Mouse (Mus musculus) intestine, embryonic 16.5 days (tissue): ENCODE measurements at regions not wholly inside any gene's neighbourhood (a gene's known extent, or its start where the extent isn't known, plus 50 kb on each side); places are given as distances from the start of the nearest gene placed in this dataset.
"Not testable (repeated sequence)": the region's sequence is repeated elsewhere in the genome, so short reads cannot be mapped to it uniquely, and the experiment has no call there.

Experiments used
- ATAC-seq: fragments of 200-750 bp; cut with Nextera tagmentation; 2 replicates; pipeline ENCODE4 v1.8.0; 2017; ENCODE audit warnings: moderate TSS enrichment, moderate library complexity
- H3K27ac ChIP-seq: fragments of 300-500 bp; sonication (generic); 2 replicates; pipeline ENCODE4 v1.5.1; 2014; ENCODE audit warnings: mild to moderate bottlenecking, low read length
- H3K27me3 ChIP-seq: fragments of 300-500 bp; sonication (generic); replicated peaks from 2 replicates; pipeline ENCODE4 v1.6.1; 2014; ENCODE audit warnings: low read length, control low read depth, mixed read lengths; ENCODE audit not compliant: control insufficient read depth, insufficient read depth
- H3K36me3 ChIP-seq: fragments of 300-500 bp; sonication (generic); 2 replicates; pipeline ENCODE4 v1.6.1; 2014; ENCODE audit warnings: low read length, control low read depth; ENCODE audit not compliant: control insufficient read depth, insufficient read depth
- H3K4me1 ChIP-seq: fragments of 300-500 bp; sonication (generic); 2 replicates; pipeline ENCODE4 v1.6.1; 2014; ENCODE audit warnings: low read length, control low read depth, mixed read lengths; ENCODE audit not compliant: control insufficient read depth, insufficient read depth
- H3K4me2 ChIP-seq: fragments of 300-500 bp; sonication (generic); 2 replicates; pipeline ENCODE4 v1.6.1; 2014; ENCODE audit warnings: low read depth, low read length, control low read depth
- H3K4me3 ChIP-seq: fragments of 300-500 bp; sonication (generic); 2 replicates; pipeline ENCODE4 v1.5.1; 2014; ENCODE audit warnings: mild to moderate bottlenecking, low read length
- H3K9ac ChIP-seq: fragments of 300-500 bp; sonication (generic); 2 replicates; pipeline ENCODE4 v1.6.1; 2014; ENCODE audit warnings: low read depth, low read length
- H3K9me3 ChIP-seq: fragments of 300-500 bp; sonication (generic); 2 replicates; pipeline ENCODE4 v1.6.1; 2016; ENCODE audit warnings: low read length, control low read depth; ENCODE audit not compliant: control insufficient read depth
- WGBS: fragments of 180-500 bp; shearing (Covaris S2); extraction: QIAGEN DNeasy Blood & Tissue Kit; methylation state at CpG from one replicate; pipeline ENCODE4 v1.1.7; 2014; 5-methylcytosine and 5-hydroxymethylcytosine counted together

GRCm38 (mm10) chr5:42884251-42884650 is 348.7 kb upstream of the Cpeb2 start:
- Histone ChIP-seq H3K4me1 (no peaks in the 10 kb centered on the region; the same call in 1 of the 2 replicates), H3K36me3 (no peaks in the 10 kb centered on the region), H3K9me3 (no peaks in the 10 kb centered on the region), H3K4me3 (no peak overlapping the region), H3K4me2 (no peak overlapping the region), H3K27ac (no peak overlapping the region), H3K9ac (no peak overlapping the region), H3K27me3 (no peaks in the 10 kb centered on the region)
- 67% methylated on average over 1 of the region's 1 CpGs for WGBS
- no peak for ATAC-seq

DNA sequence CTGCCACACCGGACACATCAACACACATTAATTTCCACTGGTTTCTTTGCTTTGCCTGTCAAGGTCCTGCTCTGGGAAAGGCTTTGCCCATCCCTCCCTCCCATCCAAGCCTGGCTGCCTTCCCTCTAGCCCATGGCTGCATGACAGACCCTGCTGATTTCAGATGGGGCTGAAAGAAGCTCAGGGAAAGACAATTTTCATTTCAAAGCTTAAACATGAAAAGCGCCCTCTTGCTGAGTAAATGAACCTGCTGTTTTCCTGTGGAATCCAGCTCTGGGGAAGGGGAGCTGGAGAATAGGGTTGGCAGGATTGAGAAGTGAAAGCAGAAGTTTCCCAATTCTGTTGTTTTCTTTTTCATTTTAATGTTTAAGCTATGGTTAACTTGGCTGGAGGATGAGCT is 341.1 kb upstream of the Cpeb2 start:
- 35% methylated on average over 2 of the region's 2 CpGs for WGBS

DNA sequence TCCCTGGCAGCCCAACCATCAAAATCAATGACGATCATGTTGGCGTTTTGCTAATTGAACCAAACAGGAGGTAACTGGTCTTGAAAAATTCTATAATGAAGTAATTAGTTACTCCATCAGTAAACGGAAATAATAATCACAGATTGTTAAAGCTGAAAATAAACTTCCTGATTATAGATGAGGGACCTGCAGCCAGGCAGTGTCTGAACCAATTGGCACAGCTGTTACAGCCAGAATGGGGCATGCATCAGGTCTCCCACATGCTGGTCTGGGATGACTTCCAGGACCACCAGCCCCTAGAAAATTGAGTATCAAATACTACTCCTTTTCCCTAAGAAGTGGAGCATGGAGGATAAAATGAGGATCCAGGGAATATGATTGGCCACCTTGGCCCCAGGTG is 326.8 kb upstream of the Cpeb2 start:
- no peak for ATAC-seq
- H3K27me3 ChIP-seq, result no peaks in the 10 kb centered on the region
- WGBS, result 78% methylated on average over 3 of the region's 3 CpGs
- no peaks in the 10 kb centered on the region for H3K36me3 ChIP-seq
- H3K4me2 ChIP-seq, result no peak overlapping the region
- no peaks in the 10 kb centered on the region for H3K4me1 ChIP-seq
- H3K4me3 ChIP-seq, result no peak overlapping the region
- no peaks in the 10 kb centered on the region for H3K9me3 ChIP-seq
- H3K9ac ChIP-seq, result no peak overlapping the region
- no peak overlapping the region for H3K27ac ChIP-seq

More for the DNA sequence above, 341.1 kb upstream of the Cpeb2 start:
- Histone ChIP-seq H3K9me3 (no peaks in the 10 kb centered on the region), H3K27ac (no peak overlapping the region), H3K4me3 (no peak overlapping the region), H3K27me3 (no peaks in the 10 kb centered on the region), H3K36me3 (no peaks in the 10 kb centered on the region), H3K9ac (no peak overlapping the region), H3K4me1 (no peaks in the 10 kb centered on the region), H3K4me2 (no peak overlapping the region)
- no peak for ATAC-seq

DNA sequence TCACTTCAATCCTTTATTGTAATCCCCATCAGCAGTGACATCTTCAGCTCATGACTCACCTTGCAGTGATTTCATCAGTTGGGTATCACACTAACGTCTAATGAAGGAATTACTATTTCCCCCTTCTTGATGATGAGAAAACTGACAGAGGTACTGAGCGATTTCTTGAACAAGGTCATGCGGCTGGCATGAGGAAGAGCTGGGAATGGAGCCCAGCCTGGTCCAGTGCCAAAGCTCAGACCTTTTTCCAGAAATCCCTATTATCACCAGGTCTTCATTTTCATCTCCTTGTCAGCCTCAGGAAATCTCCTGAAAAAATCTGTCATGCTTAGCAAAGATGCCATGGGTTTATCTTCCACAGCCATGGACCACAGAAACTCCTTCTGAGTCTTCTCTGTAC is 313.6 kb upstream of the Cpeb2 start:
- WGBS, result 77% methylated on average over 3 of the region's 3 CpGs
- ATAC-seq, result no peak

GRCm38 (mm10) chr5:42932106-42932505 is 300.9 kb upstream of the Cpeb2 start:
- WGBS, result 74% methylated on average over 2 of the region's 2 CpGs
- no peaks in the 10 kb centered on the region for H3K27me3 ChIP-seq
- no peaks in the 10 kb centered on the region for H3K36me3 ChIP-seq
- H3K27ac ChIP-seq, result no peak overlapping the region
- no peak overlapping the region for H3K9ac ChIP-seq
- H3K4me2 ChIP-seq, result no peak overlapping the region
- no peaks in the 10 kb centered on the region for H3K4me1 ChIP-seq
- ATAC-seq, result no peak
- H3K9me3 ChIP-seq, result no peaks in the 10 kb centered on the region
- H3K4me3 ChIP-seq, result no peak overlapping the region

More for the DNA sequence above, 313.6 kb upstream of the Cpeb2 start:
- Histone ChIP-seq H3K4me2 (no peak overlapping the region), H3K9ac (no peak overlapping the region), H3K4me1 (no peaks in the 10 kb centered on the region), H3K27ac (no peak overlapping the region), H3K9me3 (no peaks in the 10 kb centered on the region), H3K27me3 (no peaks in the 10 kb centered on the region), H3K4me3 (no peak overlapping the region), H3K36me3 (no peaks in the 10 kb centered on the region)

DNA sequence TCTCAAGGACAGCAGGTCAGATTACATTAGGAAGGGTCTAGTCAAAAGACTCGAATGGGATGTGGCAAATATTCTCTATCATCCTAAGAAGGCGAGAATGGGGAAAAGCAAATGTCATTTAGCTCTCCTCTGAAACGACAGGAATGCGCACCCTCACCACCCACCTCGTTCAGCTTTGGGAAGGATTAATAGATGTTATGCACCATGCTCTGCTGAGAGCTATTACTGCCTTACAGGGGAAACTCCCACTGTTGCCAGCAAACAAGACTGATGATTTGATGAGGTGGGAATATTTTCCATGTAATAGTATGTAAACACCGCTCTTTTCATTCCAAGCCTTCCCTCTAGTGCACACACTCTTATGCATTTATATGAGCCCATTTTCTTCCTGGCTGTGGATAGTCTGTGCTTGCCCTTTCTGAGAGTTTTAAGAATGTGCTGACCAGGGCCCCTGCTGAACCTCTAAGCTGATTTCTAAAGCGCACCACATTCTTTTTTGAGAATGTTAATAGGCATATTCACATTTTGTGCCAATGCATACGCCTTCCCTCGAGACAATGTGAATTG is 273.6 kb upstream of the Cpeb2 start:
- Histone ChIP-seq H3K27me3 (no peaks in the 10 kb centered on the region), H3K36me3 (no peaks in the 10 kb centered on the region), H3K9ac (no peak overlapping the region), H3K4me2 (no peak overlapping the region), H3K4me1 (no peaks in the 10 kb centered on the region), H3K27ac (no peak overlapping the region), H3K9me3 (no peaks in the 10 kb centered on the region), H3K4me3 (no peak overlapping the region)
- no peak for ATAC-seq
- 79% methylated on average over 9 of the region's 9 CpGs for WGBS

GRCm38 (mm10) chr5:42966952-42967351 is 266.0 kb upstream of the Cpeb2 start:
- not testable (repeated sequence) for H3K36me3 ChIP-seq, ATAC-seq, H3K4me2 ChIP-seq, H3K27me3 ChIP-seq, H3K27ac ChIP-seq, H3K4me3 ChIP-seq, H3K9me3 ChIP-seq, H3K9ac ChIP-seq, H3K4me1 ChIP-seq
- WGBS, result 94% methylated on average over 2 of the region's 2 CpGs

DNA sequence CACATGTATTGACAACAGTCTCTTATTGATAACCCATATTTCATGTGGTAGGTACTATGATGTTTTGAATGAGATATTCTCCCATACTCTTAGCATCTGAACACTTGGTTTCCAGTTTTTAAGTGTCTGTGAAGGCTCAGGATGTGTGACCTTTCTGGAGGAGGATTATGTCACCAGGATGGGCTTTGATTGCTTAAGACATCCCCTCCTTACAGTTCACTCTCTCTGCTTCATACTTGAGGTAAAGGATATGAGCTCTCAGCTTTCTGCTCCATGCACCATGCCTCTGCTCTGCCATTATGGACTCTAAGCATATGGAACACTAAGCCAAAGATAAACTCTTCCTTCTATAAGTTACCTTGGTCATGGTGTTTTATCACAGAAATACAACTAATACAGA is 263.8 kb upstream of the Cpeb2 start:
- Histone ChIP-seq H3K9me3 (no peaks in the 10 kb centered on the region), H3K4me1 (no peaks in the 10 kb centered on the region), H3K4me2 (no peak overlapping the region), H3K4me3 (no peak overlapping the region), H3K36me3 (no peaks in the 10 kb centered on the region), H3K27me3 (no peaks in the 10 kb centered on the region), H3K9ac (no peak overlapping the region), H3K27ac (no peak overlapping the region)
- no peak for ATAC-seq

DNA sequence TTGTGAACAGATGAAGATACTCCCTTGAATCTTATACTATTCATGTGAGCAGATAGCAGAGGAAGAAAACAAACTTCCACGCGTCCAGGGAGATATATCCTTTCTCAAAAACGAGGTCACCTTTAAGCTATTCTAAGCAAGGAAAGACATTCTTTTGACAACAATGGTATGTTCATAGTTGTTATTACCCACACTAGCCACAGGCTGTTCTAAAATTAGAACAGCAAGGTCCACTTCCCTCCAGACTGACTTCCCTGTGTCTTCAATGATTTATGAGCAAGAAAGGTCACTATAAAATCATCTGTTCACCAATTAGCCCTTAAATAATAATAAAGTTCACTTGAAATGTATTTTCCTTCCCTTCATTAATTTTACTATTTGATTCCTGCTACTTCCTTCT is 263.3 kb upstream of the Cpeb2 start:
- Histone ChIP-seq H3K9me3 (no peaks in the 10 kb centered on the region), H3K27me3 (no peaks in the 10 kb centered on the region), H3K27ac (no peak overlapping the region), H3K4me1 (no peaks in the 10 kb centered on the region), H3K4me2 (no peak overlapping the region), H3K4me3 (no peak overlapping the region), H3K36me3 (no peaks in the 10 kb centered on the region), H3K9ac (no peak overlapping the region)
- 63% methylated on average over 3 of the region's 3 CpGs for WGBS
- ATAC-seq, result no peak

- Histone ChIP-seq H3K4me1 (no peaks in the 10 kb centered on the region), H3K4me3 (no peak overlapping the region), H3K27me3 (no peaks in the 10 kb centered on the region), H3K36me3 (no peaks in the 10 kb centered on the region), H3K9ac (no peak overlapping the region), H3K27ac (no peak overlapping the region), H3K4me2 (no peak overlapping the region), H3K9me3 (no peaks in the 10 kb centered on the region)
- WGBS, result 90% methylated on average over 4 of the region's 4 CpGs
- ATAC-seq, result no peak
Observed at GRCm38 (mm10) chr5:42977108-42977507, 255.9 kb upstream of the Cpeb2 start.
